Mouse (Mus musculus): ENCODE results near the gene Gm47985. TPM values are rescaled to one million over a fixed set of nuclear protein-coding genes. Genes with fewer than 3 reads are reported as not detected.
"Not testable (repeated sequence)": the region's sequence is repeated elsewhere in the genome, so short reads cannot be mapped to it uniquely, and the experiment has no call there.

Gene Gm47985
- polyA plus RNA-seq, 1 experiment from 2014 or later, result 2.6 TPM

DNA sequence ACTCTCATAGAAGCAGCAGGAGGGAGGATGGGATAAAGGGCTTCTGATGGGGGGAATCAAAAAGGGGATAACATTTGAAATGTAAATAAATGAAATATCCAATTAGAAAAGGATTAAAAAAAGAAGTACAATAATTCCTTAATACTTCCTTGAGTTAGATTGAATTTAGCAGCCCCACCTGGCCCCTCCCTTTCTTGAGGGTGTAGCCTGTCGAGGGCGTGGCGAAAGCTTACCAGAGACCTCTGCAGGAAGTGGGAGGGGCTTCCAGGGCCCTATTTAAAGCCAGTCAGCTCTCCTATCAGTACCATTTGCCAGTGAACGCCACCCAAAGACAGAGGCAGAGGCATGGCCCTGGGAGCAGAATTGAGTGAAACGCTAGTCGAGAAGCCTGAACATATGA is 21.5 kb downstream of the Gm47985 start, which contains the start of gene 3110040M04Rik:
Gene 3110040M04Rik (plus strand): TSS at position 304 of the 400 bp plus-strand sequence.
- H3K4me2 ChIP-seq; H3K9me3 ChIP-seq; H3K36me3 ChIP-seq; H3K27ac ChIP-seq (replicated peaks); H3K27me3 ChIP-seq (replicated peaks); H3K9ac ChIP-seq; ATAC-seq (ENCODE audit: extremely low read depth, insufficient number of reproducible peaks, low FRiP score, low TSS enrichment); H3K4me3 ChIP-seq; H3K4me1 ChIP-seq: not testable (repeated sequence)
- no CpG with 5 or more reads among the region's 6 CpGs for WGBS

GRCm38 (mm10) chr1:151208493-151208892 is 26.2 kb downstream of the Gm47985 start:
- H3K9ac ChIP-seq; H3K4me1 ChIP-seq; H3K4me2 ChIP-seq; H3K27me3 ChIP-seq (replicated peaks); H3K27ac ChIP-seq (replicated peaks); H3K36me3 ChIP-seq; H3K4me3 ChIP-seq; H3K9me3 ChIP-seq; ATAC-seq (ENCODE audit: extremely low read depth, insufficient number of reproducible peaks, low FRiP score, low TSS enrichment): not testable (repeated sequence)
- WGBS, result 47% methylated on average over 4 of the region's 5 CpGs

DNA sequence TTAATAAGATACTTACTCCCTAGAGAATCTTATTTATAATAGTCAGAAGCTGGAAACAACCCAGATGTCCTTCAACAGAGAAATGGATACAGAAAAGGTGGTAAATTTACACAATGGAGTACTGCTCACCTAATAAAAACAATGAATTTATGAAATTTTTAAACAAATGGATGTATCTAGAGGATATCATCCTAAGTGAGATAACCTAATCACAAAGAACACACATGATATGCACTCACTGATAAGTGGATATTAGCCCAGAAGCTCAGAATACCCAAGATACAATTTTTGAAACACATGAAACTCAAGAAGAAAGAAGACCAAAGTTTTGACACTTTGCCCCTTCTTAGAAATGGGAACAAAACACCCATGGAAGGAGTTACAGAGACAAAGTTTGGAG is 26.6 kb downstream of the Gm47985 start:
- H3K4me3 ChIP-seq; H3K27me3 ChIP-seq (replicated peaks); ATAC-seq (ENCODE audit: extremely low read depth, insufficient number of reproducible peaks, low FRiP score, low TSS enrichment); H3K4me1 ChIP-seq; H3K4me2 ChIP-seq; H3K36me3 ChIP-seq; H3K9me3 ChIP-seq; H3K27ac ChIP-seq (replicated peaks); H3K9ac ChIP-seq: not testable (repeated sequence)

GRCm38 (mm10) chr1:151209824-151210355 is 27.6 kb downstream of the Gm47985 start, which contains the start of gene Gm47996:
Gene Gm47996 (plus strand): TSS chr1:151210131.
- H3K9me3 ChIP-seq; ATAC-seq (ENCODE audit: extremely low read depth, insufficient number of reproducible peaks, low FRiP score, low TSS enrichment); H3K9ac ChIP-seq; H3K36me3 ChIP-seq; H3K27me3 ChIP-seq (replicated peaks); H3K4me2 ChIP-seq; H3K27ac ChIP-seq (replicated peaks); H3K4me3 ChIP-seq: not testable (repeated sequence)
- peaks cover 11% of the 10 kb centered on the region for H3K4me1 ChIP-seq
- WGBS, result 72% methylated on average over 5 of the region's 8 CpGs

GRCm38 (mm10) chr1:151211666-151212065 is 29.3 kb downstream of the Gm47985 start:
- not testable (repeated sequence) for H3K27ac ChIP-seq (replicated peaks); H3K4me3 ChIP-seq; H3K36me3 ChIP-seq; H3K27me3 ChIP-seq (replicated peaks); H3K9me3 ChIP-seq; H3K4me2 ChIP-seq; H3K9ac ChIP-seq; ATAC-seq (ENCODE audit: extremely low read depth, insufficient number of reproducible peaks, low FRiP score, low TSS enrichment)
- 65% methylated on average over 5 of the region's 5 CpGs for WGBS
- peaks cover 11% of the 10 kb centered on the region for H3K4me1 ChIP-seq

- no peak overlapping the region for H3K4me2 ChIP-seq
- H3K4me1 ChIP-seq, result peaks cover 11% of the 10 kb centered on the region
- no peaks in the 10 kb centered on the region for H3K9me3 ChIP-seq
- ATAC-seq (ENCODE audit: extremely low read depth, insufficient number of reproducible peaks, low FRiP score, low TSS enrichment), result no peak
- no peak overlapping the region for H3K9ac ChIP-seq
- H3K27ac ChIP-seq (replicated peaks), result no peak overlapping the region
- no peaks in the 10 kb centered on the region for H3K36me3 ChIP-seq
- H3K4me3 ChIP-seq, result no peak overlapping the region
- WGBS, result 70% methylated on average over 2 of the region's 2 CpGs
- no peaks in the 10 kb centered on the region for H3K27me3 ChIP-seq (replicated peaks)
These were observed 32.5 kb downstream of the Gm47985 start for GRCm38 (mm10) chr1:151214862-151215261.

DNA sequence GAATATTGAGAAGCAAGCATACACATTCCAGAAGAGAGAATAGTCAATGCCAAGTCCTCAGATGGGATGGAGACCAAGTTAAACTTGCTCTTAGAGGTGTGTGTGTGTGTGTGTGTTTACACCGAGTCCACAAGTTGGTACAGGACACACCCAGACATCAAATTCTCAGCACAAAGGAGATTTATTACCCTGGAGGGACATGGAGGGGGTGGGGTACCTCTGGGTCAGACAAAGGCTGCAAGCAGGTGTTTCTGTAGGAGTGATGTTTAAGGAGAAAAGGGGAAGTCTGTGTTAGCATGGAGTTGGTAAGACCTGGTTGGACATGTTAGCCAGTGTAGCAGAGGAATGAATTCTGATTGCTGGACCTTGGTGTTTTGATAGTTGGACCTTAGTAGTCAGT is 33.6 kb downstream of the Gm47985 start:
- H3K36me3 ChIP-seq, result no peaks in the 10 kb centered on the region
- ATAC-seq (ENCODE audit: extremely low read depth, insufficient number of reproducible peaks, low FRiP score, low TSS enrichment), result no peak
- H3K4me3 ChIP-seq, result no peak overlapping the region
- H3K4me1 ChIP-seq, result peaks cover 11% of the 10 kb centered on the region
- WGBS, result 80% methylated on average over 1 of the region's 1 CpGs
- no peaks in the 10 kb centered on the region for H3K9me3 ChIP-seq
- H3K4me2 ChIP-seq, result no peak overlapping the region
- no peak overlapping the region for H3K9ac ChIP-seq
- no peak overlapping the region for H3K27ac ChIP-seq (replicated peaks)
- no peaks in the 10 kb centered on the region for H3K27me3 ChIP-seq (replicated peaks)

DNA sequence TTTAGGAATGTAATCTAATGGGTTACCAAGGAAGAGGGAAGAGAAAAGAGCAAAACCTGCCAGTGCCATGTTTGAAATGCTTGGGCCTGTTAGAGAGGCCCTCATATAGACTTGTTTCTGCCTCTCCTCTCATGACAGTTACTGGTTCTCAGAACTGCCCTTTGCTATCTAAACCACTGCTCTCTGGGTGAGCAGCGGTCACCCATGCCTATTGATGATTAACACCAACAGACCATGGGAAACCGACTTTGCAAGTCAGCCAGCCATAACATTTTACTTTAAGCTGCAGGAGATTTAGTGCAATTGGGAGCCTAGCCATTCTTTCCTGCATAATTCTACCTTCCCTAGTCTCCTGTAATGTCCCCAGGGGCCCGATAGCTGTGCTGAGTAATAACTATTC is 34.1 kb downstream of the Gm47985 start:
- Histone ChIP-seq H3K9me3 (no peaks in the 10 kb centered on the region), H3K4me1 (peaks cover 11% of the 10 kb centered on the region), H3K4me2 (no peak overlapping the region), H3K9ac (no peak overlapping the region), H3K36me3 (no peaks in the 10 kb centered on the region), H3K4me3 (no peak overlapping the region), H3K27ac (replicated peaks) (no peak overlapping the region), H3K27me3 (replicated peaks) (no peaks in the 10 kb centered on the region)
- no peak for ATAC-seq (ENCODE audit: extremely low read depth, insufficient number of reproducible peaks, low FRiP score, low TSS enrichment)
- WGBS, result 72% methylated on average over 3 of the region's 3 CpGs

DNA sequence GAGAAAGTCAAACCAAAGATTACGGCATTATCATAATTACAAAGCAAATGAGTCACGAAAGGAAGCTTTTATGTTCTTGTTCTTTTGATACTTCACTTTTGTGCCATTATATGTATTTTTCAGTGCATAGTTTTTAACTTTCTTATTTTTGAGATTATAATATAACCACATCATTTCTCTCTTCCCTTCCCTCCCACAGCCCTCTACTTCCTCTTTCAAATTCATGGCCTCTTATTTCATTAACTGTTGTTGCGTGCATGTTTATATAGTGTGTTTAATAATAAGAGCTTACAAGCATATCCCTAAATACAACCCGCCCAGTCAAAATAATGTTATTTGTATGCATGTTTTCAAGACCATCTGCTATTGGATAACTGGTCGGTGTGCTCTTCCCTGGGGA is 36.7 kb downstream of the Gm47985 start:
- no peak for ATAC-seq (ENCODE audit: extremely low read depth, insufficient number of reproducible peaks, low FRiP score, low TSS enrichment)

DNA sequence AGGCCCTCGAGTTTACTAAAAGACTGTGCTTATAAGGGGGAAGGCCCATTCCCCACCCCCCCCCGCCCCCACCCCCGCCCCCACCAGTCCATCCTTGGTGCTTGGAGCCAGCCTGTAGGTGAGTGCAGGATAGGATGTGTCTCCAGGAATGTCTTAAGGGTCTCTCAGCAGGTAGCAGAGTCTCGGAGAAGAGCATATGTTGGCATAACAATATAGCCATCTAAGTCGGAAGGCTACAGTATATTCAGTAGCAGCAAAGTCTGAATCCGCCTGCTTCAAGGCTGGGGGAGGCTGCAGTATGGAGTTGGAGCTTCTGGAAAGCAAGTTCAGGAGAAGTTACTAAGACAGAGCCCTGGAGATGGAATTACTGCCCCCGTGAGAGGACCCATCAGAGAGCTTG is 37.8 kb downstream of the Gm47985 start:
- Histone ChIP-seq H3K9me3 (no peaks in the 10 kb centered on the region), H3K36me3 (no peaks in the 10 kb centered on the region), H3K4me2 (no peak overlapping the region), H3K27me3 (replicated peaks) (no peaks in the 10 kb centered on the region), H3K4me1 (peaks cover 4% of the 10 kb centered on the region; the same call in 1 of the 2 replicates), H3K9ac (no peak overlapping the region), H3K4me3 (no peak overlapping the region), H3K27ac (replicated peaks) (no peak overlapping the region)
- no peak for ATAC-seq (ENCODE audit: extremely low read depth, insufficient number of reproducible peaks, low FRiP score, low TSS enrichment)
- 73% methylated on average over 7 of the region's 7 CpGs for WGBS

More for the DNA sequence above, 36.7 kb downstream of the Gm47985 start:
- H3K9ac ChIP-seq, result no peak overlapping the region
- peaks cover 10% of the 10 kb centered on the region for H3K4me1 ChIP-seq
- no peaks in the 10 kb centered on the region for H3K27me3 ChIP-seq (replicated peaks)
- no peak overlapping the region for H3K27ac ChIP-seq (replicated peaks)
- WGBS, result 93% methylated on average over 5 of the region's 5 CpGs
- no peak overlapping the region for H3K4me2 ChIP-seq
- no peak overlapping the region for H3K4me3 ChIP-seq
- H3K9me3 ChIP-seq, result no peaks in the 10 kb centered on the region
- no peaks in the 10 kb centered on the region for H3K36me3 ChIP-seq

DNA sequence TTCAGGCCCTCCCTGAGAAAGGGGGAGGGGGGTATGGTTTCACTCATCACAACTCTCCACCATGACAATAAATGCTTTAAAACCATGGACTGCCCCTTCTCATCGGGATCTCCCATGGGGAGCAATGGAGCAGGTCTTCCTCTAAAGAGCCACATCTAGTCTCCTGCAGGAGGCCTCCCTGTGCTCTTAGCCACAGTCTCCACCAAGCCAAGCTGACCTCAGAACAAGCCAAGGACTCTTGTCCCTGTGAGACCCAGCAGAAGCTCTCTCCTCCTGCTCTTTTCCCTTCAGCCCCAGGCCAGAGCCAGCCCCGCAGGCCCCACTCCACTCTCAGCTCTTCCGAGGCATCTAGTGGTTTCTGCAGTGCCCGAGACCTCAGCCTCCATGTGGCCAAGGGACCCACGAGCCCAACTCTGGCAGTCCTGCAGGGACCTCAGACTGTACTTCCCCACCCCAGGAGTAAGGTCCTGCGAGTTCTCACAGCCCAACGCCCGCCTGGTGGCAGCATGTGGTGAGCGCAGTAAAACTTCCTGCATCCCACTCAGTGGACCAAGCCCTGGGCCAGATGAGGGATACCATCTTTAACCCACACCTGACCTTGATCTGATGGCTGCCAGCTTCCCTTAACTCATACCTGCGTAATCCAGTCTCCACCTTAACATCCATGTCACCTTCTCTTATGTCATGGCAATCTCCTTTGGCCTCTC is 40.4 kb downstream of the Gm47985 start:
- Histone ChIP-seq H3K27me3 (replicated peaks) (no peaks in the 10 kb centered on the region), H3K9ac (no peak overlapping the region), H3K4me1 (peaks cover 4% of the 10 kb centered on the region; the same call in 1 of the 2 replicates), H3K4me2 (no peak overlapping the region), H3K9me3 (no peaks in the 10 kb centered on the region), H3K4me3 (no peak overlapping the region), H3K36me3 (no peaks in the 10 kb centered on the region), H3K27ac (replicated peaks) (no peak overlapping the region)
- ATAC-seq (ENCODE audit: extremely low read depth, insufficient number of reproducible peaks, low FRiP score, low TSS enrichment), result no peak
- 88% methylated on average over 10 of the region's 10 CpGs for WGBS

DNA sequence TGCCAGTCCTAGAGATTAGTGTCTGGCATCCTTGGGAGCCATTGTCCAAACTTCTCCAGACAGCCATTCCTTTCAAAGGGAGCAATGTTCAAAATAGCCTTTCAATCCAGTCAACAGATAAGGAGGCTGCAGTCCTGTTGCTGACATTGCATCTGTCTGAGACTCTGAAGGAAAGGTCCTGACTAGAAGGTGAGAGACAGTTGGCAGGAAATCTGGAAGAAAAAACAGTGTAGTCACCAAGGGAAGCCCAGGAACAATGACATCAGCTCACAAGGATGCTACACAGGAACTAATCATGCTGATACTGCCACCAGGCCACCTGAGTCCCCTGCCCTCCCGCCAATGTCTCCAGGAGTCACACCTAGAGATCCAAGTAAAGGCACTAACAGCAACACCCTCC is 41.0 kb downstream of the Gm47985 start:
- WGBS, result 39% methylated on average over 1 of the region's 1 CpGs
- no peak overlapping the region for H3K27ac ChIP-seq (replicated peaks)
- no peak overlapping the region for H3K4me2 ChIP-seq
- H3K4me3 ChIP-seq, result no peak overlapping the region
- no peak for ATAC-seq (ENCODE audit: extremely low read depth, insufficient number of reproducible peaks, low FRiP score, low TSS enrichment)
- no peaks in the 10 kb centered on the region for H3K36me3 ChIP-seq
- peaks cover 4% of the 10 kb centered on the region; the same call in 1 of the 2 replicates for H3K4me1 ChIP-seq
- H3K27me3 ChIP-seq (replicated peaks), result no peaks in the 10 kb centered on the region
- H3K9me3 ChIP-seq, result no peaks in the 10 kb centered on the region
- H3K9ac ChIP-seq, result no peak overlapping the region
